Mouse (Mus musculus) CD4-positive helper T cell, adult 2 months (primary cell): ENCODE measurements around the gene Dctn1.
A peak's percentile ranks its signal among the peaks of the same experiment; 100 is the strongest.

Experiments
- DNase-seq: peaks from one replicate; pipeline ENCODE4 v3.0.0-alpha.2; 2012; ENCODE audit warnings: low read depth, missing footprints, low spot score

Gene Dctn1

DNA sequence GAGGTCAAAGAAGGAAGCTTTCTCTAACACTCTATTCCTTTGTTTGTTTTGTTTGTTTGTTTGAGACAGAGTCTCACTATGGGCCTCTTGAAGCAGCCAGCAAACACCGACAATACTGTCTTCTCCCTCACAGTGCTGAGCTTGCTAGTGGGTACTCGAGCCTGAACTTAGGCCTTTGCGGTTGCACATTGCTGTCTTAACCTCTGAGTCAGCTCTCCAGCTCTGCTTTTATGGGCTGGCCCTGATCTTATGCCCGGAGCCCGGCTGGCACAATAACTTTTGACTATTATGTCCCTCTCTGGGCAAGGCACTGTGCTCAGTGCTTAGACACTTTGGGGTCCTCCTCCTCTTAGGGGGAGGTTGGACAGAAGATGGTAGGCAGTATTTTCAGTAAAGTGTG, 4.2 kb downstream of the Dctn1 start:
- no peak for DNase-seq

DNA sequence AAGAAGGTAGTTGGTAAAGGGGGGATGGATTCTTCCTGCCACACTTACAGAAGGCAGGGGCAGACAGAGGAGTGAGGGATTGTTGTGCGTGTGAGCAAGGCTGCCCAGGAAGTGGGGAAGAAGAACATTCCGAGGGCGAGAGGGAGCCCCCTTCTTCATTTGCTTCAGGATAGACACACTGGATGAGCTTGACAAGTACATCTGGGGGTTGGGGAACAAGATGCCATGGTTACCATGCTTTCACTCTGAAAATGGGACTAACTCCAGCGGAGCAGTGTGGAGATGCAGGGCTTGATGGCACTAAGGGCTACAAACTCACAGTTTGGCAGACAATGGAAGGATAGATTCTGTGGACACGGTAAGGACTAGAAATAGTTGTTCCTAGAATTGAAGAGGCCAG, 5.3 kb downstream of the Dctn1 start:
- DNase-seq: no peak

- DNase-seq: no peak
These were observed 6.7 kb downstream of the Dctn1 start for GRCm38 (mm10) chr6:83172240-83172920.

DNA sequence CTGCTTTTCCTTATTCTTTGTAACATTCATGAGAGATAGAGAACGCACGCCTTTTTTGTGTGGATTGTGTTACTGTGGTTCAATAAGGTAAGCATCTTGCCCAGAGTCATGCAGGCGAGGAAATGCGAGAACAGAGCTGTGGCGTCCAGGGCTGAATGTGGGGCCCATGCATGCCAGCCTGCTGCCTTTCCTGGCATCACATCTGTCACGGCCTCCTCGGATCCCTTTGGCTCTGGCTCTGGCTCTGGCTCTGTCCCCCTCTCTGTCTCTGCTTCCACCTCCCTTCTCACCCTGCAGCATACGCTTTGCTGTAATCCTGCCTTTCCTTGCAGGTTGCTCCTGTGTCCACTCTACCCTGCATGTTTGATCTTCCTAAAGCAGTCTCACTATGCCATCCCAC, 10.3 kb downstream of the Dctn1 start:
- DNase-seq: no peak

DNA sequence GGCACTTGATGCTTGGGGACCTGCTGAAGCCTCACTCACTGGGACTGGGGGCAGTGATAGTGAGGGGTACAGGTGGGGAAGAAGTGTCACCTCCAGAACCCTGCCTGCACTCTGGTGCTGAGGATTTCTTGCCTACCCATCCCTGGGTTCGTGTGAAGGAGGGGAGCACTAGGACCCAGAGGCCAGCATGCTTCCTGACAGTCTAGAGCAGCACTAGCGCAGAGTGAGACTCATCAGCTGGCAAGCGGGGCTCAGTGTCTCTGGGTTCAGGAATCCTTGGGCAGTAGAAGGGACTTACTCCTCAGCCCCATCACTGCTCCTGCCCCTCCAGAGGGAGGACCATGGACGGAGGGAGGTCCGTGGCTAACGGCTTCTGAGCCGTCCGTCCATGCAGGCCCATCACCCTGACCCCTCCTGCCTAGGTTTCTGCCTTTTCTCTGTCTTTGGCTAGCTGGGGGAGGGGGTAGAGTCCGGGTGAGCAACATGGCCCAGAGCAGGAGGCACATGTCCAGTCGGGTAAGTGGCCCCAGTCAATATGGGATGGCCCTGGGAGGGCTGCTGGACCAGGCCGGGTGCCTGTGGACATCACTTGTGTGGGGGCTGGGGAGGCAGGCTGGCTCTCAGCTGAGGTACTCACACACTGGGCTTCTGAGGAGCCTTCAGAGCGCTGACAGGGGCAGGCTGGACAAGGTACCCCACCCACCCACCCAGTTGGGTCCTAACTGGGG, 13.8 kb downstream of the Dctn1 start:
- DNase-seq: no peak

GRCm38 (mm10) chr6:83180605-83181004, 14.9 kb downstream of the Dctn1 start:
- DNase-seq: no peak

GRCm38 (mm10) chr6:83184858-83185435, 19.2 kb downstream of the Dctn1 start:
- DNase-seq: no peak

DNA sequence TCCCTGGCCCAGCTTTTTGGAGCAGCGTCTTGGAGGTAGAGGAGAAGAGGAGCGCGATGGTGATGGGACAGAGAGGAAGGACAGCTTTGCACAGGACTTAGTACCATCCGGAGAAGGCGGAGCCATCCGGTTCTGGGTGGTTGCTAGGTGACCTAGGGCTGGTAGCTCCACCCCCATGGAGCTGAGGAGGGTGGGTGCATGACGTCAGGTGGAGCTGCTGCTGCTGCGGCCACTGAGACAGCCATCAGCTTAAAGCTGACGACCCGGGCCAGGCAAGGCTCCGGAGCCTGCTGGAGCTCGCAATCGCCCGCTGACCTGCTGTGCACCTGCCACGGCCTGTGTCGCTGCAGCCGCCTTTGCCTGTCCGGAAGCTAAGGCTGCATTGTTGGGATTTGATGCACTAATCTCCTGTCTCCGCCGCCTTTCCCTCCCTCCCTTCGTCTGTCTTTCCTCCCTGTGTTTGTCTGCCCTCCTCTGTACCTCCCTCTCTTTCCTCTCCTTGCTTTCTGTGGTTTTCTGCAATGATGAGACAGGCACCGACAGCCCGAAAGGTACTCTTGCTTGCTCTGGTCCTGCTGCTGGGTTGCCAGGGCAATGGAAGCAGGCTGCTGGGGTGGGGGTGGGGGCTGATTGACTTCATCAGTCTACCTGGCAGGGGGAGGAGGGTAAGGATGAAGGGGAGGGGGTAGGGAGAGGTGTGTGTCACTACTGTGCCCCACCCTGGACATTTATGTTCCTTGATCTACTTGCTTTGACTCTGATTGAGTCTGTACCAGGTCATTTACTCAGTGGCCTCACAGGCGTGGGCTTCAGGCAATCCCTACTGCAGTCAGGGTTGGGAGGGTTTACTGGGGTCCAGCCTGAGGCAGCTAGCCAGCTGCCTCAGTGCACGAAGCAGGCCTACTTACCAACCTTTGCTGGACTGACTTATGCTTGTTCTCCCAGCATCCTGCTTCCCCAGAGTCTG, 20.5 kb downstream of the Dctn1 start:
- DNase-seq: peak; percentile 63

DNA sequence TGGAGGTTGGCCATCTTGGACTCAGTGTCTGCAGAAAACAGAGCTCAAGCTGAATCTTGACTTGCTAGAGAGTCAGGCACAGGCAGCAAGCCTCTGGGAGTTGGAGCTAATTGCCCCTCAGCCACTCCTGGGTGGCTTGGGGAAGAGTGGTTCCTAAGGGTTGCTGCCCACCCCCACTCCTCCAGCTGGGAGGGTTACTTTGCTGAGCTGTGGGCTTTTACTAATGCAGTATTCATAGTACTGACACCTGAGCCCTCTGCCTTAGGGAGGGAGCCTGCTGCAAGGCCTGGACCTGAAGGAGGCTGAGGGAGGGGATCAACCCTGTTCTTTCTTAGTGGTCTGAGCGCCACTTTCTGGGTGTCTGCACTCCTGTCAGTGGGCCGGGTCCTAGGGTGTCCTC, 21.2 kb downstream of the Dctn1 start:
- DNase-seq: no peak

- DNase-seq: no peak
These were observed 27.9 kb downstream of the Dctn1 start for GRCm38 (mm10) chr6:83193571-83193970.

- no peak for DNase-seq
These were observed 31.8 kb downstream of the Dctn1 start for GRCm38 (mm10) chr6:83197345-83198004.

- DNase-seq: no peak
These were observed 37.6 kb downstream of the Dctn1 start for GRCm38 (mm10) chr6:83203320-83203719.

GRCm38 (mm10) chr6:83205851-83206250, 40.1 kb downstream of the Dctn1 start:
- no peak for DNase-seq

GRCm38 (mm10) chr6:83206321-83206720, 40.6 kb downstream of the Dctn1 start:
- no peak for DNase-seq

DNA sequence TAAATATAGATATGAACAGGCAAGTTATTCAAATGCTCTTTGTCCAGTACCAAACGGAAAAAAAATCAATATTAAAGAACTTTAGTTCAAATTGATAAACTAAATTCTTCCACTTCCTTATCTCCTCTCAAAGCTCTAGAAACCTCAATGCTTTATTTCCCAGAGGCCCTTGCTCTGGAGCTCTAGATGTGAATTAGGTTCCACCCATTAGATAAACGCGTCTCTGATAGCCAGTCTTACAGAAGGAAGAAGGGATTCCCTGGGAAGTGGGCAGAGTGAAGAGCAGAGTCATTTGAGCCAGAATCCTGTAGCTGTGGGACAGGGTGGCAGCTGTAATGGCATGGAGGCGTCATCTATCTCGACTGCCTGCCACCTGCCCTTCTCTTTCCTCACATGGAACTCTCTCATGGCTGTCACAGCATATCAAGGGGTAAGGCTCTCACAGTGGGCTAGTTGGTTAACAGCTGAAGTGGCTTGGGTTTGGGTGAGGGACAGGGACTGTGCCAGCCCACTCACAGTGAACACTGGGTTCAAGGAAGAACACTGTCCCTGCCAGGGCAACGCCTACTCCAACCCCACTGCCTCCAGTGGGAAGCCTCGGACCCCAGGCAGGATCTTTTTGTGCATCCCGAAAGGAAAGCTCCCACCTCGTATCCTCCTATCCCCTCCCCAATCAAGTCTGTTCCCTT, 41.8 kb downstream of the Dctn1 start:
- no peak for DNase-seq

GRCm38 (mm10) chr6:83208050-83208400, 42.3 kb downstream of the Dctn1 start:
- DNase-seq: no peak

- no peak for DNase-seq
These were observed 44.8 kb downstream of the Dctn1 start for GRCm38 (mm10) chr6:83210495-83210894.

DNA sequence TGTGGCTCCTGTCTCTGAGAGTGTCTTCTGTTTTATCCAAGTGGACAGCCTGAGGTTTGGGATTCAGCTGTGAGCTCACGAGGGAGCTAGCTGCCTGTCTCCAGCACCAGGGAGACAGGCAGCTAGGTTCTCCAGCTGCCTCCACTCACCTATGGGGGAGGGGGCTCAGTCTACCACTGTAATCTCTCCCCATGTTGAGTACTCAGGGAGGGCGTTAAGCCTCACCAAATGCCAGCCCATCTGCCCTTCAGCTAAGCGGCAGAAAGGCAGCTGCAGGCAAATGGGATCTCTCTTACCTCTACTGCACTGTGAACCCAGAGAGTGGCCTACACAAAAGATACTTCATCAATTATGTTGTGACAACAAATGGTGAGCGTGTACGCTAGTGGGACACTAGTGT, 45.8 kb downstream of the Dctn1 start:
- DNase-seq: no peak

GRCm38 (mm10) chr6:83215002-83215666, 49.4 kb downstream of the Dctn1 start:
- DNase-seq: peak; percentile 53

- DNase-seq: no peak
These were observed 54.1 kb downstream of the Dctn1 start, which contains the start of gene Slc4a5 for GRCm38 (mm10) chr6:83219814-83220213. Gene Slc4a5, plus strand, starts transcription at chr6:83219828.
